Mouse (Mus musculus): ENCODE measurements around the gene Tgfbr3.

Tgfbr3 gene

GRCm38 (mm10) chr5:107289234-107289764 lies at the start of gene Tgfbr3:
Gene Tgfbr3 (minus strand): TSS chr5:107289629.
- in situ Hi-C loops (cut with MboI, MseI): loop anchor here (5.0 kb wide), 1 partner anchor 77 kb away; no protein-coding TSS in a partner anchor

GRCm38 (mm10) chr5:107330916-107331421 lies 41.5 kb upstream of the Tgfbr3 start, which contains the start of gene Brdt:
Gene Brdt (plus strand): TSS chr5:107331159.
- in situ Hi-C loops (cut with MboI, MseI): no loop called here

GRCm38 (mm10) chr5:107320703-107321102 lies 31.3 kb upstream of the Tgfbr3 start:
- in situ Hi-C loops (cut with MboI, MseI): loop anchor here (5.0 kb wide), 1 partner anchor 348 kb away; no protein-coding TSS in a partner anchor

GRCm38 (mm10) chr5:107317141-107317540 lies 27.7 kb upstream of the Tgfbr3 start:
- in situ Hi-C loops (cut with MboI, MseI): loop anchor here (10.0 kb wide), 1 partner anchor 452 kb away; no protein-coding TSS in a partner anchor

- in situ Hi-C loops (cut with MboI, MseI): no loop called here
These were observed 18.0 kb upstream of the Tgfbr3 start for GRCm38 (mm10) chr5:107307432-107307831.

DNA sequence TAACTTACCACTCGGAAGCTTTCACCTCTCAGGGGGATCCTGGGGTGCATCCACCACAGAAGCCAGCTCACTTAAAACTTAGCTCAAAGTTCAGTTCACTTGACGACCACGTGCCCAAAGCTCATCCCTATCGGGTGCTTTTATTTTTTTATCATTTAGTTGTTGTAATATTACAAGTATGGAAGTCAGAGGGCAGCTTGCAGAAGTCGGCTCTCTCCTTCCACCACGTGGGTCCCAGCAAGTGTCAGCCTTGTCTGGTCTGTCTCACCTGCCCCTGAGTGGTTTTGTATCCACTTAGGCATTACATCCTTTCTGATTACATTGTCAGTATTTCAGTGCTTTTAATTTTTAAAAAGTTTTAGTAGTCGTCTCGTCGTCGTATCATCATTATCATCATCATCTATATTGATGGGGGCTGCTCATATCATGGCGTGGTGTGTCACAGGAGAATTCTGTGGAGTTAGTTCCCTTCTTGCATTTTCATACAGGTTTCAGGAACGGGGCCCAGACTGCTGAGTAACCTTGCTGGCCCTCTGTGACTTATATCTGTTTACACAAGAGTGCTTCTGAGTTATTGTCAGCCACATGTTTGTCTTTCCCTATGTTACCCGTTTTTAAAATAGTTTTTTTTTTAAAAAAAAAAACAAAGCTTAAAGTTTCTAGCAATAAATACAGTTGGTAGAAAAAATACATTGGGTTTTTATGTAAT lies 14.8 kb upstream of the Tgfbr3 start:
- in situ Hi-C loops (cut with MboI, MseI): no loop called here

DNA sequence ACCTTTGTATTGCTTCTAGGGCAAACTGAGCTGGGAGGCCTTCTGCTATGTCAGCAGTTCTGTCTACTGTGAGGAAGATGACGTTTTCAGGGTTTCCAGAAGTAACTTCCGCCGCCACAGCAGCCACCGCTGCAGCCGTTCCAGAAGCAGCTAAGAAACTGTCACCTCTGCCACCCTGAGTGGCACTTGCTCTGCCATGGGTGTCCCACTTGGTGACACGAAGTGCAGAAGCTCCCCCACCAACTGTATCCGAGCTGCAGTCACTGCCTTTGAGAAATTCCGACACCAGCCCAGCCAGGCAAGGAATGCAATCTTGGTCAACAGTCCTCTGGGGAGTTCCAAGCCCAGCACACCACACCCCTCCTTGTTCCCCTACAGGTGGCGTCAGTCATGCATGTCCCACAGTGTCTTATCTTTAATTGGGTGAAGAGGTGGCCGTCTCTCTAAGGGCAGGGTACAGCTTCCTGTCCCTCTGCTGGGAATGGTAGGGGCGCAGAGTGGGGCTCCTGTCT lies 14.0 kb upstream of the Tgfbr3 start:
- in situ Hi-C loops (cut with MboI, MseI): no loop called here

- in situ Hi-C loops (cut with MboI, MseI): no loop called here
These were observed 9.4 kb upstream of the Tgfbr3 start for GRCm38 (mm10) chr5:107298854-107299253.

DNA sequence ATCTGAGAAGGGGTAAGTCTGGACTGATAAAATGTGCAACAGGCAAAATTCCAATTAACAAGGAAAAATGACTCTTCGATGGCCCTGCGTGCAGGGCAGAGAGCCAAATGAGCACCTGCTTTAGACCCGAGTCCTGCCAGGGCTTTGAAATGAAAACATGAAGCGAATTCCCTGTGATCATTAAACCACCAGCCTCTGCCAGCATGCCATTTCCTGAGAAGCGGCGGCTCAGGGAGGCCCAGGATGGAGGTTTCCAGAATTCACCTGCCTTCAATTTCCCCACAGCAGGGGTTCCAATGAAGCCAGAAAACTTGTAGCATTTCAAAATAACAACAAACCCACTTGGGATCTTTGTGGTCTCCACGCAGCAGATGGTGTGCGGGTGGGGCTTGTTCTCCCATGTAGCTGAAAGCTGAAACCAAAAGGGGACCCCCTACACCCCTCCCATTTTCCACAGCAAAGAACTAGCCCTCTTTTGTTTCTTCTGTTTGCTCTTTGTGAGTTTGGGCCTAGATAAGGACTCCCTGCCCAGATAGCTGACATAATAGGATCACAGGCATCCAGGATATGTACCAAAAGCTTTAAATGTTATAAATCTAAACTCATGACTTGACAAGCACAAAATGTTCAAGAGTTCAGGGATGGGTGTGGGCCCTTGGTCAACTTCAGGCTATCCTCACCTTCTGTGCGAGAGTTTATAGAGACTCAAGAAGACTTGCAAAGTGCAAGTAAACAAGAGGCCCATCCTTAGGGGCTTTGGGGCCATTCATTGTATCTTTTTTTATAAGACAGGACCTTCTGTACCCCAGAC lies 7.3 kb upstream of the Tgfbr3 start:
- in situ Hi-C loops (cut with MboI, MseI): no loop called here

DNA sequence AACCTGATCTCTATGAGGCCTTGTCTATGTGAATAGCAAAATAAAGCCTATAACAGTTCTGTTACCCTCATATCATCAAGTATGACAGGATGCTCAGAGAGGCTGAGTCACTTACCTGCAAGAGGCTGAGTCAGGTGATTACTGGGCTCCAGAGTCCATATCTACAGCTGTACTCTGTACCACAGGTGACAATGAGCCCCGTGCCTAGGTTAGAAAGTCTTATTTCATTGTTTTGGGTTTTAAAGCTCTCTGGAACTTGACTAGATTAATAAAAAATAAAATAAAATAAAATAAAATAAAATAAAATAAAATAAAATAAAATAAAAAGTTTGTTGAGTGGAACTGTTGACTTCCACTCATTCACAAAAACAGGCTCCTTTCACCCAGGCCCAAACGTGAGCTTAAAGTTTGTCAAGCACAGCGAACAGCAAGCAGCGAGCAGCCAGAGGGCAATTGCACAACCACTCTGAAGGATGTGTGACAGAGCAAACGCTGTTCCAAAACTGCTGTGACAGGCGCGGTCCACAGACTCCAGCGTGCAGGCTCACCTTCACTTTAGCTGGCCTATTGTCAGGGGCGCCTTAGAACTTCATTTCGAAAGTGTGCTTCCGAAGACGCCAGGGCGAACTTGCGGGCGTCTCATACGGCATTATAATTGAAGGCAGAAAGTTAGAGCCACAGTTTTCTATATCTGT lies 6.5 kb upstream of the Tgfbr3 start:
- in situ Hi-C loops (cut with MboI, MseI): no loop called here

DNA sequence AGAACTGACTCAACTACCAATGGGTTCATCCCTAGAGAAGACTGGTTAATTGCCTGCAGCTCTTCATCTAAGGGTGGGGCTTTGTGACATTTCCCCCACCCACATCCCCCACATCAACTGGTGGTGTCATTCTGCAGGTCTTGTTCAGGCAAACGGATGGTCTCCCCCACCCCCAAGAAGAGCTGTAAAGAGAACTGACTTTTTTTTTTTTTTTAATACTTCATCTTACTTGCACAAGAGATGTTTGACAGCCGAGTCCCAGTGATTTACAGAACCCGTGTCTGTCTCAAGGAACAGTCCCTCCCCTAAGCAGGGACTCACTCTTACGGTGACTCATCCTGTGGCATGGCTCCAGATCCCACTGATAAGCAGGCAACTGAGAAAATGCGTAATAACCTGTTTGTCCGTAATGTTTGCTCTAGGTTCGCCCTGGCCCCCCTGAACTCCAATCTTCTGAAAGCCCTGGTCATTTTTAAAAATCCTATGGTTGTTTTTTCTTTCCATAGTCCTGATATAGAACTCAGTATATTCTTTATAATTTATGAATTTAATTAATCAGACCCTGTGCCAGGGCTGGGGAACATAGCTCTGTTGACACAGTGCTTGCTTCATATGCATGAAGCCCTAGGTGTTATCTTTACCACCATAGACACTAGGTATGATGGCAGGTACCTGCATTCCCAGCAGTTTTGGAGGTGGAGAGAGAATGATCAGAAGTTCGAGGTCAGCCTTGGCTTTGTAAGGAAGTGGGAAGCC lies 5.8 kb upstream of the Tgfbr3 start:
- in situ Hi-C loops (cut with MboI, MseI): no loop called here

DNA sequence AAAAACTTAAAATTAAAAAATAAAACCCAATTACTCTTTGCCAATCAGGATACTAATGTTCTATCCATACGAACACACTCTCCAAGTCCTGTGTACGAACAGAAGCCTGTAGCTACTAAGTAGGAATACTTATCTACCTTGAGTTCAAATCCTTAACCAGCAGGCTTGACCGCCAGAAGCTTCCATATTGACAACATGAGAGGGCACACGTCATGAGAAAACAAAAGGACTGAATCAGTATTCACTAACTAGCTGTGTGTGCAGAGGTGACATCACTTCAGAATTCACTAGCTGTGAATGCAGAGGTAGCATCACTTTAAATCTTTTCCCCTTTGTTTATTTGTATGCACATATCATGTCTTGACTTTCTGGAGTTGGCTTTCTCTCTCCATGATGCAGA lies 4.6 kb upstream of the Tgfbr3 start:
- in situ Hi-C loops (cut with MboI, MseI): no loop called here

GRCm38 (mm10) chr5:107289986-107290385 lies 557 bp upstream of the Tgfbr3 start:
- in situ Hi-C loops (cut with MboI, MseI): loop anchor here (5.0 kb wide), 1 partner anchor 78 kb away; no protein-coding TSS in a partner anchor

DNA sequence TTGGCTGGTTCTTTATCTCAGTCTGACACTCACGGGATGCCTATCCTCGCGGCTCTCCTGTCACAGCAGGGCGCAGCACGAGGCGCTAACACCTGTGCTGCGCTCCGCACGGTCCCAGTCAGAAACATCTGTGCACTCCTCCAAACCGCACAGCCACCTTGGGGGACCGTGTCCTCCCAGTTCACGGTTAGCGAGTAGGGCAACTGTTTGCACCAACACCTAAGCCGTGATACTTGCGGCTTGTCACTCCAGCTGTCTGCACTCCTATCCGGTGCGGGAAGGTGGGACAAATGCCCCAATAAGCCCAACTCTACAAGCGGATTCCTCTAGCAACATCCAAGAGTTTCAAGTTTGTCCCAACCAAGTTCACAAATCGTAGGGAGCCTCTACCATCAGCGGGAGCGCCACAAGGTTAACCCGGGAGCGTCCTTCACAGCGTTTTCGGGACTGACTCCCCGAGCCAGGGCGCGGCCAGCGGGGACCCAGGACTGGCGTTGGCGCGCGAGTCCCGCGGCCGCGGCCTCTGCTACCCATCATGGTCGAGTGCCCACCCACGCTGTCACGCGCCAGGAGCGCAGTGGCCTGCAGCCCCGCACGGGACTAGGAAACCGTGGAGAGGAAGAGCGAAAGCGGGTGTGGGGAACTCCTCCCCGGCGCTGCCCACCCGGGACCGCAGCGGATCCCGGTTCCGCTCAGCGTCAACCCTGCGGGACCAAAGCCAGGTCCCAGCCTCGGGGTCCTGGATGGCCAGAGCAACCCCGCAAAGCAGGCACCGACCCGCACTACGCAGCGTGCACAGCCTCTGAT lies 799 bp downstream of the Tgfbr3 start:
- in situ Hi-C loops (cut with MboI, MseI): loop anchor here (5.0 kb wide), 1 partner anchor 76 kb away; no protein-coding TSS in a partner anchor

DNA sequence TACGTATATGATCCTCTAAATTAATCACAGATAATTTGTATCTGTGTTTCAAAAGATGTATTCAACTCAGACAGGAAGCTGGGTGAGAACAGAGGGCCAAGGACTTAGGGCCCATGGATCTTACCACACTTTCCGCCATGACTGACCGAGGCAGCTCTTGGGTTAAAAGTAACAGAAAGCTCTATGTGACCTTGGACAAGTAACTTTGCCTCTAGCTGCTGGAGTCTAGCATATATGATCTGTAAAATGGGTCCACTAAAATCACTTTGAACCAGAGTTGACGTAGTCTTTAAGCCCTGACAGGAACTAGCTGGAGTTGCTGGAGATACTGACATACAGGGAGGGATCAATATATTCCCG lies 1.5 kb downstream of the Tgfbr3 start:
- in situ Hi-C loops (cut with MboI, MseI): loop anchor here (5.0 kb wide), 1 partner anchor 76 kb away; no protein-coding TSS in a partner anchor

GRCm38 (mm10) chr5:107287254-107287907 lies 2.0 kb downstream of the Tgfbr3 start:
- in situ Hi-C loops (cut with MboI, MseI): loop anchor here (5.0 kb wide), 1 partner anchor 75 kb away; no protein-coding TSS in a partner anchor

DNA sequence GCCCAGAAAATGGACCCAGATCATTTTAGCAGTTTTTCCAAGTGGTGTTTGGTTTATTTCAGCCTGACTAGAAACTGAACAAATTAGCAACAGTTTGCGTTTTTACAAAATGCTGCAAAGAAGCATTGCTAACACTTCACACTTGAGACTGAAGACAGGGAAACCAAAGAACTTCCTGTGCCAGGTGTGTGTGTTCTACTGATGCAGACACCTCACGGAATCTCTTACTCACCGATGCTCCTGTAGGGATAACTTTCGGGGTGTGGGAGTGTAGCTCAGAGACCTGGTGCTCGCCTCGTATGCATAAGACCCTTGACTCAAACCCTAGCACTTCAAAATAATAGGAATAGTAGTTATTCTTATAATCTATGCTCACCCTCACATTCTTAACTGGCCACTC lies 3.9 kb downstream of the Tgfbr3 start:
- in situ Hi-C loops (cut with MboI, MseI): loop anchor here (5.0 kb wide), 1 partner anchor 73 kb away; no protein-coding TSS in a partner anchor

GRCm38 (mm10) chr5:107283935-107284524 lies 5.4 kb downstream of the Tgfbr3 start:
- in situ Hi-C loops (cut with MboI, MseI): no loop called here

Measured in regulatory T cell (primary cell).